Mouse (Mus musculus) neural tube, embryonic 12.5 days (tissue): ENCODE data around the gene Cluap1. TPM values are rescaled to one million over a fixed set of nuclear protein-coding genes. Genes with fewer than 3 reads are reported as not detected.
A peak's percentile ranks its signal among the peaks of the same experiment; 100 is the strongest.

Source experiments
- ATAC-seq: fragments of 200-750 bp; cut with Nextera tagmentation; 2 replicates; pipeline ENCODE4 v1.8.0; 2017; ENCODE audit warnings: low read depth, mild to moderate bottlenecking, moderate TSS enrichment, moderate library complexity; ENCODE audit not compliant: low FRiP score
- H3K27ac ChIP-seq: fragments of 300-500 bp; sonication (generic); 2 replicates; pipeline ENCODE4 v1.5.1; 2016
- H3K27me3 ChIP-seq: fragments of 300-500 bp; sonication (generic); replicated peaks from 2 replicates; pipeline ENCODE4 v1.6.1; 2016; ENCODE audit warnings: mild to moderate bottlenecking
- H3K36me3 ChIP-seq: fragments of 300-500 bp; sonication (generic); 2 replicates; pipeline ENCODE4 v1.6.1; 2016; ENCODE audit warnings: mild to moderate bottlenecking
- H3K4me1 ChIP-seq: fragments of 300-500 bp; sonication (generic); 2 replicates; pipeline ENCODE4 v1.6.1; 2016
- H3K4me2 ChIP-seq: fragments of 300-500 bp; sonication (generic); replicated peaks from 2 replicates; pipeline ENCODE4 v1.6.1; 2016; ENCODE audit warnings: mild to moderate bottlenecking
- H3K4me3 ChIP-seq: fragments of 300-500 bp; sonication (generic); 2 replicates; pipeline ENCODE4 v1.5.1; 2016
- H3K9ac ChIP-seq: fragments of 300-500 bp; sonication (generic); 2 replicates; pipeline ENCODE4 v1.6.1; 2016; ENCODE audit warnings: mild to moderate bottlenecking
- H3K9me3 ChIP-seq: fragments of 300-500 bp; sonication (generic); 2 replicates; pipeline ENCODE4 v1.6.1; 2016; ENCODE audit warnings: mild to moderate bottlenecking
- WGBS: fragments of 180-500 bp; shearing (Covaris S2); methylation state at CpG from one replicate; pipeline ENCODE4 v1.1.7; 2016; 5-methylcytosine and 5-hydroxymethylcytosine counted together
- polyA plus RNA-seq: library from polyadenylated mRNA; unstranded; fragments of >200 nt; fragmentation: Nextera tagmentation; extraction: Ambion mirVana; gene quantifications from 2 replicates; pipeline ENCODE4 v1.2.1, GENCODE M21; 2016

The Cluap1 gene
- polyA plus RNA-seq, 1 experiment from 2014 or later, result 23.8 TPM

DNA sequence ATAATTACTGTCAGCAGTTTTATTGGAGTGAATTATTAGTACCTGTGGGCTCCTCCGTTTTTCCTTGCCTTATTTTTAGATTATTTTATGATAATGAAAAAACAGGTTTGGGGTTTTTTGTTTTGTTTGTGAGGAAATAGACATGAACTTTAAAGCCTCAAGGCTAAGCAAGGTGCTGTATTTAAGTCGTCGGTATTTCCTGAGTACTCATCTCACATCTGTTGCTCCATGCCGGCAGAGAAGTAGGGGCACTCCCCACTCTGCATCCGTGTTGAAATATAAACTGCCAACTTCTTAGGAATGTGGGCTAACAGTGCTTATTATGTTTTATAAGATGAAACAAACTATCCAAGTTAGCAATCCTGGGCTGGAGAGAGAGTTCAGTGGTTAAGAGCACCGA, 12.6 kb upstream of the Cluap1 start:
- H3K4me1 ChIP-seq, result no peaks in the 10 kb centered on the region
- no peak for ATAC-seq
- H3K4me3 ChIP-seq, result no peak overlapping the region
- 91% methylated on average over 6 of the region's 6 CpGs for WGBS
- H3K9ac ChIP-seq, result no peak overlapping the region
- H3K36me3 ChIP-seq, result peaks cover 47% of the 10 kb centered on the region
- no peak overlapping the region for H3K27ac ChIP-seq
- no peaks in the 10 kb centered on the region for H3K9me3 ChIP-seq
- no peak overlapping the region for H3K4me2 ChIP-seq
- H3K27me3 ChIP-seq, result no peaks in the 10 kb centered on the region

DNA sequence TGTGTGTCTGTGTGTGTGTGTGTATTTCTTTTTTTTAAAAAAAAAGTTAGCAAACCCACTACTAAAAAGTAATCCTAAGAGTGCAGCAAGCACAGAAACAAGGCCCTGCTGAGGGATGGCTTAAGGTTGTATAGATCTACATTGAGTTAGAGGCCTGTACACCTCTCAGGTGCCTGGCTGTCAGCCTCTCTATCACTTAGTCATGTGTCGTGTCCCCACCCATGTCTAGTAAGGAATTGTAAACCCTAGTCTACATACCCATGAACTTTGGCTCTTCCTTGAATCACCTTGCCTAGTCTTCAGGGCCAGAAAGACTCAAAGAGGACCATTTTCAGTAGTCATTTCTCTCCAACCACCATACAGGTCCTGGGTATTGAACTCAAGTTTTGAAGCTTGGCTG, 12.0 kb upstream of the Cluap1 start:
- no peaks in the 10 kb centered on the region for H3K27me3 ChIP-seq
- no peak overlapping the region for H3K27ac ChIP-seq
- no peaks in the 10 kb centered on the region for H3K4me1 ChIP-seq
- ATAC-seq, result no peak
- no peak overlapping the region for H3K4me2 ChIP-seq
- no peak overlapping the region for H3K9ac ChIP-seq
- no peaks in the 10 kb centered on the region for H3K9me3 ChIP-seq
- 96% methylated on average over 1 of the region's 1 CpGs for WGBS
- H3K36me3 ChIP-seq, result peaks cover 52% of the 10 kb centered on the region
- H3K4me3 ChIP-seq, result no peak overlapping the region

DNA sequence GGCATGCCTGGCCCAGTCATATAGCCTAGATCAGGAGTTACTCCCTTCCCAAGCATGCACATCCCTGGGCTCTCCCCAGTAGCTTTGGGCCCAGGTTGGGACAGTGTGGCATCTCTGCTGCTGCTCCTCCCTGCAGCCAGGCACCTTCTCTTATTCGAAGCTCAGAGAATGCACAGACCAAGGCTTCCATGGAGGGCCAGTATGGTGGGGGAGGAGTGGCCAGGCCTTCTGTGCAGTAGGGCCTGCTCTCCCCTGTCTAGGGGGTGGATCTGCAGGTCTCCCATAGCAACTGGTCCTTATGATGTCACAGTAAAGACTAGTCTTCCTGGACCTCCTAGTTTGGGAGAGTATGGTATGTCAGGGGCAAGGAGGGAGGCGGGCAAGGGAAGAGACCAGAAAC, 1.1 kb upstream of the Cluap1 start:
- no peak overlapping the region for H3K4me3 ChIP-seq
- no peak overlapping the region for H3K9ac ChIP-seq
- peaks cover 29% of the 10 kb centered on the region for H3K36me3 ChIP-seq
- 68% methylated on average over 2 of the region's 2 CpGs for WGBS
- H3K4me2 ChIP-seq, result no peak overlapping the region
- H3K27ac ChIP-seq, result no peak overlapping the region
- no peaks in the 10 kb centered on the region for H3K9me3 ChIP-seq
- peaks cover 7% of the 10 kb centered on the region for H3K4me1 ChIP-seq
- no peaks in the 10 kb centered on the region for H3K27me3 ChIP-seq
- no peak for ATAC-seq

DNA sequence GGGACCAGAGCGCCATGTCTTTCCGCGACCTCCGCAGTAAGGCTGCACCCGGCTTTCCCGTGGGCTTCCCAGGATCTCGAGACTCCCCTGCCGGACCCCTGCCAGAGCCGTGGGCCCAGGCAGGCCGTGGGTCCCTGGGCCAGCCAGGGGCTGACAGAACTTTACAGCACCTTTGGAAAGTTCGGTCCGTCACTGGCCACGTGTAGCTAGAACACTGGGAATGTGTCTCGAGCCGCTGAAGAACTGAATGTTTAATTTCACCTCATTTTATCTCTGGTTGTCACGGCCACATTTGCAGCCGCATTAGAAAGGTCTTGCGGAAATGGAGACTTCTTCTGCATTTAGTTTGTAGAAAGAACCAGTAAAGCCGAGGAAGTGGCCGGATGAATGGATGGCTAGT, 517 bp downstream of the Cluap1 start:
- peaks cover 29% of the 10 kb centered on the region for H3K36me3 ChIP-seq
- WGBS, result 10% methylated on average over 20 of the region's 20 CpGs
- H3K4me2 ChIP-seq, result peak overlapping the region; percentile 86

DNA sequence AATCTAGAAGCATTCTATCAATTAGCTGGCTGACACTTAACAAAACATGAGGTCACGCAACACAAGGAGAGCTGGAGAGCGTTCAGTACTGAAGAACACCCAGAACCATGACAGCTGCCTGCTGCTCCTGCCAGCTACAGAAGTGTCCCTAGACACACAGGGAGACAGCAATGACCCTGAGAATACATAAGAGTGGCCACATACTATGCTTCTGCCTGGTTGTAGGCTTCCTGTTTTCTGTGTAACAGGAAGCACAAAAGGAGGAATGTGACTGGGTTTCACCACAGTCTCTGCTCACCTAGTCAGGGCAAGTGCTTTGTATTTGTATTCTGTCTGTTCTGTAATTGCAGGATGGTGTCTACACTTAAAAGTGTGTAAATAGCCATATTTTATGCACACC, 12.2 kb downstream of the Cluap1 start:
- H3K4me2 ChIP-seq, result no peak overlapping the region
- H3K4me1 ChIP-seq, result no peaks in the 10 kb centered on the region
- no peak overlapping the region for H3K27ac ChIP-seq
- no peak overlapping the region for H3K4me3 ChIP-seq
- no peak for ATAC-seq
- no peak overlapping the region for H3K9ac ChIP-seq
- no peaks in the 10 kb centered on the region for H3K9me3 ChIP-seq
- peaks cover 71% of the 10 kb centered on the region for H3K36me3 ChIP-seq
- WGBS, result 95% methylated on average over 2 of the region's 2 CpGs
- no peaks in the 10 kb centered on the region for H3K27me3 ChIP-seq

More for the DNA sequence above, 517 bp downstream of the Cluap1 start:
- peak overlapping the region; percentile 57 for H3K4me3 ChIP-seq
- H3K27me3 ChIP-seq, result no peaks in the 10 kb centered on the region
- peak overlapping the region; percentile 56 for H3K9ac ChIP-seq
- H3K27ac ChIP-seq, result no peak overlapping the region
- H3K9me3 ChIP-seq, result no peaks in the 10 kb centered on the region
- peaks cover 7% of the 10 kb centered on the region for H3K4me1 ChIP-seq
- ATAC-seq, result no peak; the same call in 1 of the 2 replicates

DNA sequence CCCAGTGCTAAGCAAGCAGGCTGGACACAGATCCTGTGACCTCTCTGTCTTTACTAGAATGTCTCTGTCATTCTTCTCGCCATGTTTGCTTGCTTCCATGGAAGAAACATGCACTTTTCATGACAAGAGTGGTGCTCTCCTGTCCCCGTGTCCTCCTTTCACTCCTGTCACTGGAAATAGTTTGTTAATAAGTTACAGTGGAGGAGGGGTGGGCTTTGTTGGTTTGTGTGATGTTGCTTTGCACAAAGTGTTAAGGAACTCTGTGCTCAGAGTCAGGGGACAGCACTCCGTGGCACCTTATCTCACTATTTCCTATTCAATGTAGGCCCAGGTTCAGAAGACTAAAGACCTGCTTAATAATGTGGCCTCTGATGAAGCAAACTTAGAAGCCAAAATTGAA, 14.9 kb downstream of the Cluap1 start:
- Histone ChIP-seq H3K36me3 (peaks cover 70% of the 10 kb centered on the region), H3K4me2 (no peak overlapping the region), H3K4me1 (no peaks in the 10 kb centered on the region), H3K9ac (no peak overlapping the region), H3K4me3 (no peak overlapping the region), H3K9me3 (no peaks in the 10 kb centered on the region), H3K27me3 (no peaks in the 10 kb centered on the region), H3K27ac (no peak overlapping the region)
- 95% methylated on average over 3 of the region's 3 CpGs for WGBS
- ATAC-seq, result no peak

DNA sequence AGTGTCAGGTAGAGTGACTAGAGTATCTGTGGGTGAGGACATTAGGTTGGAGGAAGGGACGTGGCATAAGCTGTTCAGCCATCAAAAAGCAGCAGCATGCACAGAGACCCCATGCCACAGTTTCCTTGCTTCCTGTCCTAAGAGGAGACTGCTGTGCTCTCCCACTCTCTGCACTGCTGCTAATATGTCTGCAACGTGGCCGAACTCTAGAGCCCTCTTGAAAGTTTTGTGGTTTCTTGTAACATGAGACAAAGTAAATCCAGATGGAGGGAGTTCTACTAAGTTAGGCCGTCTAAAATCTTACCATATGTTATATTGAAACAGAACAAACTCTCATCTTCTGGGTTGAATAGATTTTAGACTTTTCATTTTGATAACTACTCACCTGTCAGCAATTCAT, 15.4 kb downstream of the Cluap1 start:
- 73% methylated on average over 4 of the region's 4 CpGs for WGBS
- H3K27ac ChIP-seq, result no peak overlapping the region
- H3K36me3 ChIP-seq, result peaks cover 72% of the 10 kb centered on the region
- no peaks in the 10 kb centered on the region for H3K27me3 ChIP-seq
- no peak for ATAC-seq
- no peak overlapping the region for H3K9ac ChIP-seq
- no peaks in the 10 kb centered on the region for H3K9me3 ChIP-seq
- H3K4me3 ChIP-seq, result no peak overlapping the region
- H3K4me2 ChIP-seq, result no peak overlapping the region
- H3K4me1 ChIP-seq, result no peaks in the 10 kb centered on the region

DNA sequence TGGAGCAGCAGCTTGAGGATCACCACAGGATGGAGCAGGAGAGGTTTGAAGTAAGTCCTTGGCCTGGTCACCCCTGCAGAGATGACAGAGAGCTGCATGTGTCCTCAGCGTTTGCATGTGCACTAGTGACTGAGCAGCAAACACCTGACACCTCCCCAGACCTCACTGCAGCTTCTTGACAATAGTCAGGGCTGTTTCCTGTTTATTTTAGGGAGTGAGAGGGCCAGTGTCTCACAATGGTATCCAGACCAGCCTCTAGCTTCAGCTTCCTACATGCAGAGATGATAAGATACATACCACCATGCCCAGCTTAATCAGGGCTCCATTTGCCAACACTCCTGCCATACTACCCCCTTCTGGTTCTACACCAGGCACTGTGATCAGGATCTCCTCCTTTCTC, 20.0 kb downstream of the Cluap1 start:
- Histone ChIP-seq H3K36me3 (peaks cover 63% of the 10 kb centered on the region), H3K4me1 (no peaks in the 10 kb centered on the region), H3K9ac (no peak overlapping the region), H3K4me2 (no peak overlapping the region), H3K4me3 (no peak overlapping the region), H3K27me3 (no peaks in the 10 kb centered on the region), H3K27ac (no peak overlapping the region), H3K9me3 (no peaks in the 10 kb centered on the region)
- ATAC-seq, result no peak
- WGBS, result 70% methylated on average over 1 of the region's 1 CpGs

DNA sequence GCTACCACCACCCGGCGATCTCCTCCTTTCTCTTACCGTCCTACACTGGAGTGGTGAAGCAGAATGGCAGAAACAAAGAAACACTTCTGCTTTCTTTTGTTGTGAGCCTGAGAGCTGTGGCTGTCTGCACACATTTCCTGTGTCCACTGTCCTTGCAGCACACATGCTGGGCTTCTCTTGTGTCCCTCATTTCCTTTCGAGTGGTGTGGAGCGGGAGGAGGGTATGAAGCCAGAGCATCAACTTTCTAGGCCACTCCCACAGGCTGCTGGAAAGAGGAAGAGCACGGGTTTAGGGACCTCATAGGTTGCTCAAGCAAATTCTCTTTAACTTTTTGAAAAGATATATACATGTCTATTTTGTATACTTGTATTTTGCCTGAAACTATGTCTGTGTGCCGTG, 20.6 kb downstream of the Cluap1 start:
- no peaks in the 10 kb centered on the region for H3K27me3 ChIP-seq
- H3K4me3 ChIP-seq, result no peak overlapping the region
- 87% methylated on average over 7 of the region's 7 CpGs for WGBS
- H3K9ac ChIP-seq, result no peak overlapping the region
- H3K4me2 ChIP-seq, result no peak overlapping the region
- no peak overlapping the region for H3K27ac ChIP-seq
- H3K9me3 ChIP-seq, result no peaks in the 10 kb centered on the region
- H3K4me1 ChIP-seq, result no peaks in the 10 kb centered on the region
- H3K36me3 ChIP-seq, result peaks cover 64% of the 10 kb centered on the region
- no peak for ATAC-seq

DNA sequence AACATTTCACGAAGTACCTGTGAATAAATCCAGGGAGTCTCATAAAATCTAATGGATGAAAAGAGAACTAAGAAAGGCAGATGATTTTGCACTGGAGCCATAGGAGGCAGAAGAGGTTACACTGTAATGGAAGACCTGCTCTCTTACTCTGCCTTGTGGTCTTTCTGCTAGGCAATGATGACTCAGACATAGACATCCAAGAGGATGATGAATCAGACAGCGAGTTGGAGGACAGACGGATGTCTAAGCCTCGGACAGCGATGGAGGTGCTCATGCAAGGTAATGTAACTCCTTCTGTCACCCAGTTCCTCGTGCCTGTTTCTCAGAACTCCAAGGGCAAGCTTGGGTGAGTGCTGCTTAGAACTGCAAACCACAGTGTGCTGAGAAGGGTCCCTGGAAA, 24.9 kb downstream of the Cluap1 start:
- H3K4me3 ChIP-seq, result no peak overlapping the region
- 92% methylated on average over 6 of the region's 6 CpGs for WGBS

DNA sequence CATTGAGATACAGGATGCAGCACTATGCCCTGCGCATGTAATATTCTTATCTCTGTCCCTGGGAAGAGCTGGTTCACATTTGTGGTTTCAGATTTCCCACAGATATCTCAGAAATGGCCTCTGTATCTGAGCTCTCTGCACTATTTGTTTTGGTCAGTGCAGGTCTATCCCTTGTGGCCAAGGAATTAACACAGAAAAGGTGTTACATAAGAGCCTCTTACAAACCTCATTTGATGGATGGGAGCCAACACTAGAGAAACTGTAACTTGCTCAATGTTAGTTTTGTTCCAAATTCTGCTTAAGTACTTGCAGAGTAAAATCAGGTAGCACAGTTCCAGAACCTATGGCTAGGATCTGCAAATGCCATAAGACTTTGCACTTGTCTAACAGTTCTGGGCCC, 25.5 kb downstream of the Cluap1 start:
- Histone ChIP-seq H3K27me3 (no peaks in the 10 kb centered on the region), H3K9me3 (no peaks in the 10 kb centered on the region), H3K27ac (no peak overlapping the region), H3K4me2 (no peak overlapping the region), H3K36me3 (peaks cover 66% of the 10 kb centered on the region), H3K9ac (no peak overlapping the region), H3K4me3 (no peak overlapping the region), H3K4me1 (no peaks in the 10 kb centered on the region)
- WGBS, result 98% methylated on average over 1 of the region's 1 CpGs
- ATAC-seq, result no peak

More for the DNA sequence above, 24.9 kb downstream of the Cluap1 start:
- no peaks in the 10 kb centered on the region for H3K9me3 ChIP-seq
- no peak overlapping the region for H3K9ac ChIP-seq
- H3K36me3 ChIP-seq, result peaks cover 65% of the 10 kb centered on the region
- no peak overlapping the region for H3K4me2 ChIP-seq
- no peak for ATAC-seq
- no peaks in the 10 kb centered on the region for H3K27me3 ChIP-seq
- no peak overlapping the region for H3K27ac ChIP-seq
- no peaks in the 10 kb centered on the region for H3K4me1 ChIP-seq

DNA sequence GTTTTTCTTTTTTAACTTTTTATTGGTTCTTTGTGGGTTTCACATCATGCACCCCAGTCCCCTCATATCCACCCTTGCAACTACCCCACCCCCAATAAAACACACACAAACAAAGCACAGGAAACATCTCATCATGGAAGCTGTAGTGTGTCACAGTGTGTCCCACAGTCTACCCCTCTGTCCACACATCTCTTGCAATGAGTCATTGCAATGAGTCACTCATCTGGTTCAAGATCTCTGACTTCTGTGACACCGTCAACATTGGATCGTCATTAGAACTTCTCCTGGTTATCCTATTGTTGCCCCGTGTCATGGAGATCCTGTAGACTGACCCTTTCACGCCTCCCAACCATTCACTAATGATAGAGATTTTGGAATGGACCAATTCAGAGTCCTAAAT, 26.1 kb downstream of the Cluap1 start:
- H3K27ac ChIP-seq, result no peak overlapping the region
- H3K4me3 ChIP-seq, result no peak overlapping the region
- H3K4me1 ChIP-seq, result no peaks in the 10 kb centered on the region
- no peak for ATAC-seq
- H3K27me3 ChIP-seq, result no peaks in the 10 kb centered on the region
- no peak overlapping the region for H3K9ac ChIP-seq
- H3K36me3 ChIP-seq, result peaks cover 62% of the 10 kb centered on the region
- H3K4me2 ChIP-seq, result no peak overlapping the region
- 94% methylated on average over 4 of the region's 4 CpGs for WGBS
- H3K9me3 ChIP-seq, result no peaks in the 10 kb centered on the region

DNA sequence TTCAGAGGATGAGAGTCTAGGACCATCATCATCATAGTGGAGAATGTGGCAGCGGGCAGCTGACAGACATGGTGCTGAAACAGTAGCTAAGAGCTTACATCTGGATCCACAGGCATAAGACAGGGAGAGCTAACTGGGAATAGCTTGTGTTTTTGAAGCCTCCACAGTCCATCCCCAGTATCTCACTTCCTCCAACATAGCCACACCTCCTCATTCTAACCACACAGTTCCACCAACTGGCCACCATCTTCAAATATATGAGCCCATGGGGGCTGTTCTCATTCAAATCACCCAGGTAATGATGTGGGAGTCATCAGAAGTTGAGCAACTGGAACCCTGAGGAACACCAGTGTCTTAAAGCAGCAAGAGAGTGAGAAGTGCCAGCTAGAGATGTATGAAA, 42.5 kb downstream of the Cluap1 start:
- Histone ChIP-seq H3K27me3 (no peaks in the 10 kb centered on the region), H3K4me2 (no peak overlapping the region), H3K4me3 (no peak overlapping the region), H3K27ac (no peak overlapping the region), H3K36me3 (no peaks in the 10 kb centered on the region), H3K9me3 (no peaks in the 10 kb centered on the region), H3K9ac (no peak overlapping the region), H3K4me1 (no peaks in the 10 kb centered on the region)
- no peak for ATAC-seq
- 95% methylated on average over 1 of the region's 1 CpGs for WGBS
